Mouse (Mus musculus): Measurements from ENCODE around the gene Rdh16f1. TPM values are rescaled to one million over a fixed set of nuclear protein-coding genes. Genes with fewer than 3 reads are reported as not detected.

The Rdh16f1 gene
- polyA plus RNA-seq, 1 experiment from 2014 or later, result 0.18 TPM

GRCm38 (mm10) chr10:127736266-127736665 is 23.3 kb upstream of the Rdh16f1 start:
- Histone ChIP-seq H3K4me2 (no peak overlapping the region), H3K27ac (peak overlapping the region; percentile 23), H3K4me1 (peaks cover 93% of the 10 kb centered on the region)

GRCm38 (mm10) chr10:127736916-127737315 is 22.7 kb upstream of the Rdh16f1 start:
- no peaks in the 10 kb centered on the region for H3K27me3 ChIP-seq (replicated peaks)
- H3K4me3 ChIP-seq, result no peak overlapping the region
- no peak overlapping the region for H3K9ac ChIP-seq
- no peaks in the 10 kb centered on the region for H3K9me3 ChIP-seq (replicated peaks)
- 31% methylated on average over 4 of the region's 4 CpGs for WGBS (ENCODE audit: insufficient replicate concordance)
- ATAC-seq, result no peak
- peaks cover 8% of the 10 kb centered on the region for H3K36me3 ChIP-seq
- peaks cover 87% of the 10 kb centered on the region for H3K4me1 ChIP-seq
- peak overlapping the region; percentile 23 for H3K27ac ChIP-seq
- H3K4me2 ChIP-seq, result peak overlapping the region; percentile 20; the same call in 1 of the 2 replicates

More at GRCm38 (mm10) chr10:127736266-127736665, 23.3 kb upstream of the Rdh16f1 start:
- 54% methylated on average over 2 of the region's 2 CpGs for WGBS (ENCODE audit: insufficient replicate concordance)
- Histone ChIP-seq H3K36me3 (peaks cover 2% of the 10 kb centered on the region), H3K4me3 (no peak overlapping the region), H3K27me3 (replicated peaks) (no peaks in the 10 kb centered on the region), H3K9ac (no peak overlapping the region), H3K9me3 (replicated peaks) (no peaks in the 10 kb centered on the region)
- no peak for ATAC-seq

- no peak for ATAC-seq
- peaks cover 82% of the 10 kb centered on the region for H3K4me1 ChIP-seq
- peak overlapping the region; percentile 20; the same call in 1 of the 2 replicates for H3K27ac ChIP-seq
- 0 out of 2 replicates have a peak overlapping the region, but pooled peaks have one; percentile 20 for H3K4me2 ChIP-seq
- no peak overlapping the region for H3K4me3 ChIP-seq
- H3K9me3 ChIP-seq (replicated peaks), result no peaks in the 10 kb centered on the region
- WGBS (ENCODE audit: insufficient replicate concordance), result 13% methylated on average over 2 of the region's 2 CpGs
- H3K36me3 ChIP-seq, result peaks cover 14% of the 10 kb centered on the region
- no peak overlapping the region for H3K9ac ChIP-seq
- H3K27me3 ChIP-seq (replicated peaks), result no peaks in the 10 kb centered on the region
Observed at GRCm38 (mm10) chr10:127737552-127737951, 22.0 kb upstream of the Rdh16f1 start.

GRCm38 (mm10) chr10:127738151-127738882 is 21.3 kb upstream of the Rdh16f1 start:
- 26% methylated on average over 13 of the region's 13 CpGs for WGBS (ENCODE audit: insufficient replicate concordance)
- Histone ChIP-seq H3K4me1 (peaks cover 75% of the 10 kb centered on the region), H3K36me3 (peaks cover 22% of the 10 kb centered on the region), H3K4me3 (peak overlapping the region; percentile 88), H3K27ac (peak overlapping the region; percentile 82), H3K9me3 (replicated peaks) (0 out of 2 replicates have a peak, but pooled peaks cover 2% of the 10 kb centered on the region), H3K4me2 (peak overlapping the region; percentile 86), H3K27me3 (replicated peaks) (no peaks in the 10 kb centered on the region), H3K9ac (peak overlapping the region; percentile 92; the same call in 1 of the 2 replicates)
- ATAC-seq, result peak; percentile 57

- H3K36me3 ChIP-seq, result peaks cover 31% of the 10 kb centered on the region
- peaks cover 66% of the 10 kb centered on the region for H3K4me1 ChIP-seq
- H3K27me3 ChIP-seq (replicated peaks), result no peaks in the 10 kb centered on the region
- 1% methylated on average over 49 of the region's 61 CpGs for WGBS (ENCODE audit: insufficient replicate concordance)
- peak within 1 kb of the TSS; percentile 86 for H3K4me2 ChIP-seq
- ATAC-seq, result peak; percentile 75
- H3K27ac ChIP-seq, result peak within 1 kb of the TSS; percentile 82
- 0 out of 2 replicates have a peak, but pooled peaks cover 2% of the 10 kb centered on the region for H3K9me3 ChIP-seq (replicated peaks)
- H3K9ac ChIP-seq, result peak within 1 kb of the TSS; percentile 92
- H3K4me3 ChIP-seq, result peak within 1 kb of the TSS; percentile 88
Observed at GRCm38 (mm10) chr10:127739083-127739660, 20.4 kb upstream of the Rdh16f1 start, which contains the start of gene Zbtb39. TSS of gene Zbtb39 (plus strand) at chr10:127739538.

GRCm38 (mm10) chr10:127739661-127740161 is 19.9 kb upstream of the Rdh16f1 start:
- WGBS (ENCODE audit: insufficient replicate concordance), result under 1% methylated on average over 51 of the region's 55 CpGs
- Histone ChIP-seq H3K27me3 (replicated peaks) (no peaks in the 10 kb centered on the region), H3K27ac (peak overlapping the region; percentile 82), H3K4me2 (peak overlapping the region; percentile 86), H3K9ac (peak overlapping the region; percentile 92), H3K9me3 (replicated peaks) (0 out of 2 replicates have a peak, but pooled peaks cover 2% of the 10 kb centered on the region), H3K36me3 (peaks cover 36% of the 10 kb centered on the region), H3K4me1 (peaks cover 61% of the 10 kb centered on the region), H3K4me3 (peak overlapping the region; percentile 88)
- ATAC-seq, result peak; percentile 56

- 60% methylated on average over 5 of the region's 5 CpGs for WGBS (ENCODE audit: insufficient replicate concordance)
- ATAC-seq, result no peak
- Histone ChIP-seq H3K27me3 (replicated peaks) (no peaks in the 10 kb centered on the region), H3K27ac (no peak overlapping the region), H3K9ac (no peak overlapping the region), H3K9me3 (replicated peaks) (0 out of 2 replicates have a peak, but pooled peaks cover 2% of the 10 kb centered on the region), H3K4me1 (peaks cover 47% of the 10 kb centered on the region), H3K4me3 (no peak overlapping the region), H3K36me3 (peaks cover 71% of the 10 kb centered on the region), H3K4me2 (no peak overlapping the region)
Observed at GRCm38 (mm10) chr10:127744661-127745060, 14.9 kb upstream of the Rdh16f1 start.

- 0 out of 2 replicates have a peak, but pooled peaks cover 8% of the 10 kb centered on the region for H3K27me3 ChIP-seq (replicated peaks)
- H3K9me3 ChIP-seq (replicated peaks), result 0 out of 2 replicates have a peak, but pooled peaks cover 2% of the 10 kb centered on the region
- WGBS (ENCODE audit: insufficient replicate concordance), result 66% methylated on average over 5 of the region's 5 CpGs
- peaks cover 43% of the 10 kb centered on the region for H3K4me1 ChIP-seq
- H3K9ac ChIP-seq, result no peak overlapping the region
- no peak overlapping the region for H3K27ac ChIP-seq
- no peak overlapping the region for H3K4me3 ChIP-seq
- H3K4me2 ChIP-seq, result no peak overlapping the region
- peaks cover 71% of the 10 kb centered on the region for H3K36me3 ChIP-seq
- ATAC-seq, result no peak
Observed at GRCm38 (mm10) chr10:127745886-127746285, 13.7 kb upstream of the Rdh16f1 start.

GRCm38 (mm10) chr10:127747254-127747653 is 12.3 kb upstream of the Rdh16f1 start:
- H3K36me3 ChIP-seq, result peaks cover 59% of the 10 kb centered on the region
- 0 out of 2 replicates have a peak overlapping the region, but pooled peaks have one; percentile 29 for H3K4me2 ChIP-seq
- 82% methylated on average over 8 of the region's 8 CpGs for WGBS (ENCODE audit: insufficient replicate concordance)
- no peak overlapping the region for H3K9ac ChIP-seq
- H3K27ac ChIP-seq, result peak overlapping the region; percentile 41; the same call in 1 of the 2 replicates
- H3K4me3 ChIP-seq, result no peak overlapping the region
- peaks cover 43% of the 10 kb centered on the region for H3K4me1 ChIP-seq
- 0 out of 2 replicates have a peak, but pooled peaks cover 2% of the 10 kb centered on the region for H3K9me3 ChIP-seq (replicated peaks)
- no peak for ATAC-seq
- H3K27me3 ChIP-seq (replicated peaks), result 0 out of 2 replicates have a peak, but pooled peaks cover 8% of the 10 kb centered on the region

GRCm38 (mm10) chr10:127748847-127749612 is 10.6 kb upstream of the Rdh16f1 start:
- H3K4me2 ChIP-seq, result peak overlapping the region; percentile 29
- 0 out of 2 replicates have a peak, but pooled peaks cover 8% of the 10 kb centered on the region for H3K27me3 ChIP-seq (replicated peaks)
- 14% methylated on average over 8 of the region's 8 CpGs for WGBS (ENCODE audit: insufficient replicate concordance)
- peak; percentile 48 for ATAC-seq
- peaks cover 42% of the 10 kb centered on the region for H3K36me3 ChIP-seq
- peak overlapping the region; percentile 33 for H3K4me3 ChIP-seq
- peak overlapping the region; percentile 58; the same call in 1 of the 2 replicates for H3K27ac ChIP-seq
- H3K9me3 ChIP-seq (replicated peaks), result no peaks in the 10 kb centered on the region
- no peak overlapping the region for H3K9ac ChIP-seq
- H3K4me1 ChIP-seq, result peaks cover 44% of the 10 kb centered on the region

- H3K27me3 ChIP-seq (replicated peaks), result 0 out of 2 replicates have a peak, but pooled peaks cover 8% of the 10 kb centered on the region
- peak overlapping the region; percentile 33 for H3K4me3 ChIP-seq
- no peak for ATAC-seq
- H3K4me1 ChIP-seq, result peaks cover 56% of the 10 kb centered on the region
- 0 out of 2 replicates have a peak overlapping the region, but pooled peaks have one; percentile 5 for H3K9ac ChIP-seq
- peak overlapping the region; percentile 29 for H3K4me2 ChIP-seq
- no peaks in the 10 kb centered on the region for H3K9me3 ChIP-seq (replicated peaks)
- 56% methylated on average over 24 of the region's 24 CpGs for WGBS (ENCODE audit: insufficient replicate concordance)
- peak overlapping the region; percentile 58 for H3K27ac ChIP-seq
- H3K36me3 ChIP-seq, result peaks cover 29% of the 10 kb centered on the region
Observed at GRCm38 (mm10) chr10:127750136-127750777, 9.3 kb upstream of the Rdh16f1 start.

Measured in liver, embryonic 12.5 days (tissue).